Mouse (Mus musculus) CH12.LX (cell line): ENCODE data around the gene Rexo1. TPM values are rescaled to one million over a fixed set of nuclear protein-coding genes. Genes with fewer than 3 reads are reported as not detected.

Source experiments
- DNase-seq: peaks from one replicate; pipeline ENCODE4 v3.0.0-alpha.2; 2013; ENCODE audit errors: extremely low read depth
- H3K27ac ChIP-seq: 2 replicates; pipeline ENCODE4 v1.5.1; 2012; ENCODE audit warnings: low read depth, mild to moderate bottlenecking, control low read depth, moderate library complexity; ENCODE audit not compliant: insufficient read depth
- H3K27me3 ChIP-seq: replicated peaks from 2 replicates; pipeline ENCODE3; 2012; ENCODE audit warnings: inconsistent platforms
- H3K36me3 ChIP-seq, 2 experiments: replicated peaks in 1 of 2; 2 replicates each; pipeline versions ENCODE3 to v1.6.1; 2012; ENCODE audit warnings: inconsistent platforms in 1 of 2, low read length in 1 of 2, mild to moderate bottlenecking in 1 of 2, mixed read lengths in 1 of 2, moderate library complexity in 1 of 2; ENCODE audit not compliant: control insufficient read depth in 1 of 2, insufficient read depth in 1 of 2
- H3K4me1 ChIP-seq, 2 experiments: 2 replicates each; pipeline ENCODE4 v1.6.1; 2012; ENCODE audit warnings: inconsistent platforms in 1 of 2, moderate library complexity in 1 of 2; ENCODE audit not compliant: insufficient read depth in 2 of 2, control insufficient read depth in 1 of 2
- H3K4me2 ChIP-seq: 2 replicates; pipeline ENCODE4 v1.6.1; 2012; ENCODE audit warnings: low read depth, mild to moderate bottlenecking, control low read depth; ENCODE audit not compliant: poor library complexity, insufficient read depth, severe bottlenecking
- H3K4me3 ChIP-seq, 3 experiments: fragments of 150-350 bp in 1 of 3; sonication (generic) in 1 of 3; replicated peaks in 1 of 3; 2 replicates each; pipeline versions ENCODE3 to v1.5.1; 2011 to 2012; ENCODE audit warnings: low read depth in 2 of 3, low read length in 2 of 3, mild to moderate bottlenecking in 2 of 3, moderate library complexity in 2 of 3, control low read depth in 1 of 3, improper control_type of control experiment in 1 of 3, inconsistent platforms in 1 of 3, mixed read lengths in 1 of 3; ENCODE audit not compliant: poor library complexity in 1 of 3
- H3K79me2 ChIP-seq: replicated peaks from 2 replicates; pipeline ENCODE4 v1.6.1; 2012; ENCODE audit warnings: mild to moderate bottlenecking, moderate library complexity; ENCODE audit not compliant: control insufficient read depth, poor library complexity, insufficient read depth, severe bottlenecking; ENCODE audit errors: extremely low read depth
- H3K9ac ChIP-seq: 2 replicates; pipeline ENCODE4 v1.6.1; 2012; ENCODE audit warnings: low read depth, mild to moderate bottlenecking, control low read depth, moderate library complexity; ENCODE audit not compliant: insufficient read depth
- H3K9me3 ChIP-seq: replicated peaks from 2 replicates; pipeline ENCODE3; 2012; ENCODE audit warnings: low read length, inconsistent platforms, mixed read lengths
- BHLHE40 ChIP-seq: IDR thresholded peaks from 2 replicates; pipeline ENCODE4 v1.6.1; 2011; ENCODE audit warnings: mild to moderate bottlenecking, low read depth, low read length, improper control_type of control experiment
- CHD1 ChIP-seq: IDR thresholded peaks from 2 replicates; pipeline ENCODE4 v1.6.1; 2012; ENCODE audit warnings: low read depth, low read length, improper control_type of control experiment, inconsistent platforms
- CTCF ChIP-seq, 2 experiments: IDR thresholded peaks in 1 of 2; conservative IDR thresholded peaks in 1 of 2; 2 replicates each; pipeline ENCODE4 v1.5.1; 2011 to 2012; ENCODE audit warnings: low read depth in 2 of 2, low read length in 2 of 2, improper control_type of control experiment in 1 of 2, inconsistent platforms in 1 of 2, mild to moderate bottlenecking in 1 of 2, moderate library complexity in 1 of 2
- ELF1 ChIP-seq: IDR thresholded peaks from 2 replicates; pipeline ENCODE4 v1.6.1; 2014; ENCODE audit warnings: low read depth, mild to moderate bottlenecking, inconsistent platforms, low read length, improper control_type of control experiment
- EP300 ChIP-seq: IDR thresholded peaks from 2 replicates; pipeline ENCODE4 v1.6.1; 2011; ENCODE audit warnings: low read length, improper control_type of control experiment
- IRF4 ChIP-seq: IDR thresholded peaks from 2 replicates; pipeline ENCODE4 v1.6.1; 2014; ENCODE audit warnings: low read depth, mild to moderate bottlenecking, inconsistent platforms, low read length, improper control_type of control experiment
- JUN ChIP-seq: IDR thresholded peaks from 2 replicates; pipeline ENCODE4 v1.6.1; 2011; ENCODE audit warnings: low read depth, mild to moderate bottlenecking, low read length, improper control_type of control experiment, moderate library complexity; ENCODE audit not compliant: insufficient read depth
- JUND ChIP-seq: conservative IDR thresholded peaks from 2 replicates; pipeline ENCODE4 v1.6.1; 2011; ENCODE audit warnings: low read depth, low read length, improper control_type of control experiment
- MAZ ChIP-seq: IDR thresholded peaks from 2 replicates; pipeline ENCODE4 v1.6.1; 2012; ENCODE audit warnings: low read depth, mild to moderate bottlenecking, inconsistent platforms, low read length, improper control_type of control experiment, moderate library complexity
- MEF2A ChIP-seq: IDR thresholded peaks from 2 replicates; pipeline ENCODE4 v1.6.1; 2014; ENCODE audit warnings: low read depth, mild to moderate bottlenecking, inconsistent platforms, low read length, improper control_type of control experiment, borderline replicate concordance
- MXI1 ChIP-seq: IDR thresholded peaks from 2 replicates; pipeline ENCODE4 v1.6.1; 2011; ENCODE audit warnings: mild to moderate bottlenecking, low read depth, low read length, improper control_type of control experiment
- MYC ChIP-seq: IDR thresholded peaks from 2 replicates; pipeline ENCODE4 v1.6.1; 2011; ENCODE audit warnings: low read depth, mild to moderate bottlenecking, improper control_type of control experiment, low read length
- NELFE ChIP-seq: IDR thresholded peaks from 2 replicates; pipeline ENCODE4 v1.6.1; 2011; ENCODE audit warnings: low read depth, low read length, improper control_type of control experiment
- NRF1 ChIP-seq: IDR thresholded peaks from 2 replicates; pipeline ENCODE4 v1.6.1; 2014; ENCODE audit warnings: low read depth, mild to moderate bottlenecking, inconsistent platforms, low read length, improper control_type of control experiment, moderate library complexity
- PAX5 ChIP-seq: IDR thresholded peaks from 2 replicates; pipeline ENCODE4 v1.6.1; 2012; ENCODE audit warnings: low read length, inconsistent platforms, mixed read lengths
- POLR2A ChIP-seq: IDR thresholded peaks from 2 replicates; pipeline ENCODE4 v1.6.1; 2011; ENCODE audit warnings: low read depth, mild to moderate bottlenecking, improper control_type of control experiment, low read length
- POLR2AphosphoS2 ChIP-seq: IDR thresholded peaks from 2 replicates; pipeline ENCODE4 v1.6.1; 2011; ENCODE audit warnings: low read depth, low read length, improper control_type of control experiment
- SIN3A ChIP-seq: IDR thresholded peaks from 2 replicates; pipeline ENCODE4 v1.6.1; 2012; ENCODE audit warnings: low read length, improper control_type of control experiment, inconsistent platforms
- TCF12 ChIP-seq: IDR thresholded peaks from 2 replicates; pipeline ENCODE4 v1.6.1; 2014; ENCODE audit warnings: low read depth, mild to moderate bottlenecking, inconsistent platforms, low read length, improper control_type of control experiment
- USF1 ChIP-seq: IDR thresholded peaks from 2 replicates; pipeline ENCODE4 v1.6.1; 2014; ENCODE audit warnings: low read depth, mild to moderate bottlenecking, inconsistent platforms, low read length, improper control_type of control experiment
- ZC3H11A ChIP-seq: IDR thresholded peaks from 2 replicates; pipeline ENCODE4 v1.6.1; 2012; ENCODE audit warnings: low read depth, mild to moderate bottlenecking, inconsistent platforms, low read length, improper control_type of control experiment
- ZKSCAN1 ChIP-seq: IDR thresholded peaks from 2 replicates; pipeline ENCODE4 v1.6.1; 2012; ENCODE audit warnings: low read depth, inconsistent platforms, low read length, improper control_type of control experiment, borderline replicate concordance
- ZMIZ1 ChIP-seq: IDR thresholded peaks from 2 replicates; pipeline ENCODE4 v1.6.1; 2012; ENCODE audit warnings: low read depth, mild to moderate bottlenecking, inconsistent platforms, low read length, improper control_type of control experiment
- dilution Hi-C: fragments of 300-500 bp; cut with MboI; formaldehyde crosslinking; loops from 2 replicates; pipeline ENCODE4 v1.14.3; 2020; ENCODE audit warnings: low sequenced_read_pairs; ENCODE audit not compliant: extremely low pct_unique_long_range_greater_than_20kb, extremely low pct_ligation_motif_present
- in situ Hi-C: fragments of 300-500 bp; cut with MboI; formaldehyde crosslinking; loops from 3 replicates; pipeline ENCODE4 v1.14.3; 2019; ENCODE audit warnings: low sequenced_read_pairs, low pct_ligation_motif_present, low pct_unique_long_range_greater_than_20kb, mixed read lengths
- polyA plus RNA-seq: library from polyadenylated mRNA; unstranded; fragments of >175 nt; gene quantifications from 2 replicates; pipeline ENCODE4 v1.2.1, GENCODE M21; 2012; ENCODE audit warnings: low read depth; ENCODE audit not compliant: insufficient read length
- total RNA-seq, 2 experiments: library from RNA; depleted of rRNA; stranded (reverse); fragments of 300-350 nt in 1 of 2; fragments of >200 nt in 1 of 2; gene quantifications; 2 replicates each; pipeline ENCODE4 v1.2.3; 2012 to 2014

Gene Rexo1
- total and polyA plus RNA-seq, 3 experiments: 7.0 to 41.9 (median 17.7) TPM

DNA sequence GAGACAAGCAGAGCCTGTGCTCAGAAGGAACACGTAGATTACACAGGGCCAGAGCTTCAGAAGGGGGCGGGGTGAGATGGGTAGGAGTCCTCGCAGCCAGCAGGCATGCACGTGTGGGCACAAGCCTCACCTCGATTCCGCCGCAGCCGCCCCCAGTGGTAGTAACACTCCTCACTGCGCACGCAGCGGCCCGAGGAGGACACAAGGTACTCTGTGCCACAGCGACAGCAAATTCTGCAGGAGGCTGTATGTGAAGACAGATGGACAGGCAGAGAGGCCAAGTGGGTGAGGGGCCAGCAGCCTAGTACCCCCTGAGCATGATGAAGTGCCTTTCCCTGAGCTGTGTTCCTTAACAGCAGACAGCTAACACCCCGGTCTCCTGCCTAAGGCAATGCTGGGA is 17.5 kb downstream of the Rexo1 start:
- Histone ChIP-seq H3K79me2 (no peaks in the 10 kb centered on the region; the same call in 1 of the 2 replicates), H3K9me3 (no peaks in the 10 kb centered on the region), H3K36me3 (peaks cover 73 to 84% of the 10 kb centered on the region in 2 experiments), H3K9ac (no peak overlapping the region), H3K27me3 (no peaks in the 10 kb centered on the region), H3K27ac (no peak overlapping the region), H3K4me1 (peaks cover under 1% of the 10 kb centered on the region in 2 experiments; a peak in 3 of 4 replicates), H3K4me3 (no peak overlapping the region), H3K4me2 (no peak overlapping the region)
- TF ChIP-seq TCF12 (no peak), POLR2A (no peak), MAZ (no peak), CHD1 (no peak), CTCF (conservative IDR thresholded peaks at IDR 0.05 in 1 of 2, IDR thresholded peaks at IDR 0.05 in 1 of 2; ENCODE audit: low read depth in 2 of 2, low read length in 2 of 2) (no peak), NELFE (no peak), ZC3H11A (no peak), MYC (no peak), PAX5 (no peak), NRF1 (no peak), ZMIZ1 (no peak), ZKSCAN1 (no peak)
- DNase-seq: no peak
- in situ Hi-C loops (no loop called here), dilution Hi-C loops (no loop called here)

DNA sequence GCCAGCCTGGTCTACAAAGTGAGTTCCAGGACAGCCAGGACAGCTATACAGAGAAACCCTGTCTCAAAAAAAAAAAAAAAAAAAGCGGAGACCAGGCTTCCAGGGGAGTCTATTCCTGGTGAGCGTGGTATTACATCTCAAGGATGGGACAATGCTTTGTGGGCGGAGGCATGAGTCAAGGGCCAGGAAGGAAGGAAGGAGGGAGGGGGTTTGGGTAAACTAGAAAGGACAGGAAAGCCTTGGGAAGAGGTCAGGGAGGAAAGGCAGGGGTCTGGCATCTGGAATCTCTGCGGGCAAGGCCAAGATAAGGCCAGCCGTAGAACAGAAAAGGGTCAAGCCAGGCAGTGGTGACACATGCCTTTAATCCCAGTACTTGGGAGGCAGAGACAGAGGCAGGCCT is 21.9 kb downstream of the Rexo1 start:
- H3K9me3 ChIP-seq: no peaks in the 10 kb centered on the region
- in situ Hi-C loops (no loop called here), dilution Hi-C loops (no loop called here)
- TF ChIP-seq ELF1 (no peak), JUN (no peak), CTCF (conservative IDR thresholded peaks at IDR 0.05 in 1 of 2, IDR thresholded peaks at IDR 0.05 in 1 of 2; ENCODE audit: low read depth in 2 of 2, low read length in 2 of 2) (no peak), BHLHE40 (no peak), NELFE (no peak), MXI1 (no peak), POLR2A (no peak), IRF4 (no peak), POLR2AphosphoS2 (no peak), SIN3A (no peak), USF1 (no peak), EP300 (no peak), JUND (no peak), ZMIZ1 (no peak), MEF2A (no peak)
- no peak overlapping the region for H3K4me2 ChIP-seq
- H3K4me3 ChIP-seq: no peak overlapping the region
- H3K27ac ChIP-seq: no peak overlapping the region
- peaks cover 14 to 27% of the 10 kb centered on the region in 2 experiments for H3K4me1 ChIP-seq
- no peaks in the 10 kb centered on the region for H3K79me2 ChIP-seq
- H3K36me3 ChIP-seq: peaks cover 32 to 41% of the 10 kb centered on the region in 2 experiments
- H3K9ac ChIP-seq: no peak overlapping the region
- H3K27me3 ChIP-seq: peaks cover 10% of the 10 kb centered on the region
- no peak for DNase-seq
